Comparison of ENCODE assay signal across 9 mouse cellular contexts in the genomic region with DNA sequence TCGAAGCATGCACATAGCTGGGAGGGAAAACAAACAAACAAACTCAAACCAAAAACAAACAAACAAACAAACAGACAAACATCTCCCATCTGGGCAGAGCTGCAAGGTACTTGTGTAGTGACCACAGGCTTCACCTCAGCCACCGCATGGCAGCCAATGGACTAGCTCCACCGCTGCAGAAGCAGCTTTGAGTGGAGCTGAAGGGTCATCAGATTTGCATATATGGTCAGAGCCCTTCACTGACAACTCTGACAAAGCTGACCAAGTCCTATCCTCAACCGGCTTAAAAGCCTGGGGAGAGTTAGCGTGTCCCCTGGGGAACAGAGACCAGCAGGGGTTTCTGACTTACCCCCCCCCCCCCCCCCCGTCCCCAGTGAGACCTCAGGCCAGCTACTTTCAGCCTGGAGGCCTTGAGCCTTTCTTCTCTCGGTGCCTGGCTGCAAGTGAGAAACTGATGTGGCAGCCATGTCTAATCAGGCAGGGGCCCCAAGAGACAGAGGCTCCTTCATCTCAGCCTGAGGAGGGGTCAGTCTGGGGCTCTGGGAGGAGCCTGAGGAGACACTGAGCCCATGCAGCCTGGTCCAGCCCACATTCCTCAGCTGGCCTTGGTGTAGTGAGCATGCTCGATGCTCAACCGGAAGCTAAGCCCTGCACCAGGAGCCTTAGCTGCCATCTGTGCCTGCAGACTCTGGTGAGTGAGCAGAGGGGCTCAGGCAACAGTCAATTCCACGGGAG. TPM values are rescaled to one million over a fixed set of nuclear protein-coding genes. Genes with fewer than 3 reads are reported as not detected.
DNase-seq lines count a peak whose midpoint lies in the region; ATAC-seq lines count a peak whose summit lies in the region.
"Had no signal": no experiment of that assay in that cellular context is flagged by ENCODE, and none has a peak within 500 bp of the region (broad histone marks: within the 10 kb centered on the region; RNA-seq: fewer than 3 reads in every experiment).

No protein-coding gene starts in this region.

- 0 out of 2 replicates have a peak overlapping the region, but pooled peaks have one; percentile 18 for H3K27ac ChIP-seq in kidney, embryonic 15.5 days
- H3K27ac ChIP-seq in embryonic facial prominence, embryonic 13.5 days, result 0 out of 2 replicates have a peak overlapping the region, but pooled peaks have one; percentile 39
- peak overlapping the region; percentile 33; the same call in 1 of the 2 replicates for H3K27ac ChIP-seq in neural tube, embryonic 13.5 days (replicated peaks)

- H3K36me3 ChIP-seq in kidney, embryonic 15.5 days, result no peaks in the 10 kb centered on the region
- H3K36me3 ChIP-seq in embryonic facial prominence, embryonic 13.5 days, result no peaks in the 10 kb centered on the region
- no peaks in the 10 kb centered on the region for H3K36me3 ChIP-seq in neural tube, embryonic 13.5 days

- H3K4me1 ChIP-seq in kidney, embryonic 15.5 days, result peaks cover 34% of the 10 kb centered on the region
- peaks cover 33% of the 10 kb centered on the region for H3K4me1 ChIP-seq in embryonic facial prominence, embryonic 13.5 days
- H3K4me1 ChIP-seq in neural tube, embryonic 13.5 days (replicated peaks), result peaks cover 35% of the 10 kb centered on the region

- H3K9me3 ChIP-seq in kidney, embryonic 15.5 days (replicated peaks), result no peaks in the 10 kb centered on the region
- no peaks in the 10 kb centered on the region for H3K9me3 ChIP-seq in embryonic facial prominence, embryonic 13.5 days
- H3K9me3 ChIP-seq in neural tube, embryonic 13.5 days, result no peaks in the 10 kb centered on the region

- peak overlapping the region; percentile 29; the same call in 1 of the 2 replicates for H3K4me2 ChIP-seq in kidney, embryonic 15.5 days
- peak overlapping the region; percentile 5; the same call in 1 of the 2 replicates for H3K4me2 ChIP-seq in embryonic facial prominence, embryonic 13.5 days
- H3K4me2 ChIP-seq in neural tube, embryonic 13.5 days, result peak overlapping the region; percentile 16; the same call in 1 of the 2 replicates

- peak; percentile 74 for ATAC-seq in kidney, embryonic 15.5 days (replicated peaks; ENCODE audit: low FRiP score)
- ATAC-seq in embryonic facial prominence, embryonic 13.5 days (ENCODE audit: insufficient number of reproducible peaks, insufficient read depth, low FRiP score, low TSS enrichment, low read depth), result peak; percentile 65; the same call in 1 of the 2 replicates
- peak; percentile 76 for ATAC-seq in neural tube, embryonic 13.5 days (ENCODE audit: low read depth)

- peaks cover 55% of the 10 kb centered on the region for H3K27me3 ChIP-seq in kidney, embryonic 15.5 days
- H3K27me3 ChIP-seq in embryonic facial prominence, embryonic 13.5 days, result peaks cover 48% of the 10 kb centered on the region
- H3K27me3 ChIP-seq in neural tube, embryonic 13.5 days, result peaks cover 47% of the 10 kb centered on the region

- no peak overlapping the region for H3K4me3 ChIP-seq in kidney, embryonic 15.5 days (replicated peaks)
- no peak overlapping the region for H3K4me3 ChIP-seq in embryonic facial prominence, embryonic 13.5 days
- no peak overlapping the region for H3K4me3 ChIP-seq in neural tube, embryonic 13.5 days

- H3K9ac ChIP-seq in kidney, embryonic 15.5 days, result no peak overlapping the region
- H3K9ac ChIP-seq in embryonic facial prominence, embryonic 13.5 days, result no peak overlapping the region
- H3K9ac ChIP-seq in neural tube, embryonic 13.5 days, result no peak overlapping the region

- WGBS in kidney, embryonic 15.5 days, result 35% methylated on average over 10 of the region's 10 CpGs
- WGBS in embryonic facial prominence, embryonic 13.5 days, result 38% methylated on average over 9 of the region's 10 CpGs
- WGBS in neural tube, embryonic 13.5 days, result 22% methylated on average over 10 of the region's 10 CpGs

- no peak for DNase-seq in kidney, adult 9 months
- peak; percentile 63 for DNase-seq in kidney, postnatal 10 days
- no peak for DNase-seq in spleen, postnatal 10 days (ENCODE audit: low spot score in 2 of 2)
- DNase-seq in right cerebral cortex, adult 2 months (ENCODE audit: low spot score in 2 of 2), result no peak
- DNase-seq in urinary bladder, postnatal 25 days (ENCODE audit: low spot score), result no peak
- DNase-seq: cerebellum, adult 11-12 months had no signal

RNA-seq across cellular contexts. Expression of a gene that starts 12.4 kb away (rescaled TPM):
- 188 and 195 TPM in 2 replicates for polyA plus RNA-seq in kidney, embryonic 15.5 days (2015; fragmentation: Nextera tagmentation; extraction: Ambion mirVana)
- polyA plus RNA-seq in embryonic facial prominence, embryonic 13.5 days (2015; fragmentation: Nextera tagmentation; extraction: Ambion mirVana), result 181 and 195 TPM in 2 replicates
- polyA plus RNA-seq in neural tube, embryonic 13.5 days (2015; fragmentation: Nextera tagmentation; extraction: Ambion mirVana), result 321 and 339 TPM in 2 replicates
